Mouse (Mus musculus): ENCODE measurements around the gene Snx18. TPM values are rescaled to one million over a fixed set of nuclear protein-coding genes. Genes with fewer than 3 reads are reported as not detected.

Gene Snx18
- polyA plus RNA-seq, 1 experiment = 17.0 TPM

DNA sequence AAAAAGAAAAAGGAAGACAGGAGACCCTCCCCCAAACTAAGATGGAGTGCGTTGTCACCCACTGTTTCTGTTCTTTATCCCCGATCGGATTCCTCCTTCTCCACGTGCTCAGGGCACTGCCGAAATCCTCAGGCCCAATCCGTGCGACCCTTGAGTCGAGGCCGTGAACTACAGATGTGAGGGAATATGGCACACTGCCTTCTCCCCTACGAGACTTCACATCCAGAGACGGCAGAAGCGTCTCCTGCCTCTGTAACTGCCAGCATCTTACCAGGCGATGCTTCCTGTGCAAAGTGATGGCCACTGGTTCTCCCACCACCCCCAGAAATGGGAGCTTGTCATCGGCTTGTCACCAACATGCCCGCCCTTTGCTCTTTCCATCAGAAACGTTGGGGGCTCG, 24.7 kb downstream of the Snx18 start:
- Histone ChIP-seq H3K27me3 (ENCODE audit: control insufficient read depth, insufficient read depth, low read length) (no peaks in the 10 kb centered on the region), H3K4me1 (ENCODE audit: control insufficient read depth, insufficient read depth, low read length) (peaks cover 36% of the 10 kb centered on the region), H3K4me3 (replicated peaks; ENCODE audit: insufficient read depth, low read depth, low read length) (no peak overlapping the region), H3K27ac (ENCODE audit: insufficient read depth, low read length) (no peak overlapping the region)
- no peak for TF ChIP-seq CTCF (IDR thresholded peaks at IDR 0.05; ENCODE audit: borderline replicate concordance, insufficient read depth, low read depth, low read length)
- TF ChIP-seq POLR2A (IDR thresholded peaks at IDR 0.05; ENCODE audit: borderline replicate concordance, insufficient read depth, low read length) = no peak
- no peak for DNase-seq
- WGBS = 88% methylated on average over 17 of the region's 17 CpGs

DNA sequence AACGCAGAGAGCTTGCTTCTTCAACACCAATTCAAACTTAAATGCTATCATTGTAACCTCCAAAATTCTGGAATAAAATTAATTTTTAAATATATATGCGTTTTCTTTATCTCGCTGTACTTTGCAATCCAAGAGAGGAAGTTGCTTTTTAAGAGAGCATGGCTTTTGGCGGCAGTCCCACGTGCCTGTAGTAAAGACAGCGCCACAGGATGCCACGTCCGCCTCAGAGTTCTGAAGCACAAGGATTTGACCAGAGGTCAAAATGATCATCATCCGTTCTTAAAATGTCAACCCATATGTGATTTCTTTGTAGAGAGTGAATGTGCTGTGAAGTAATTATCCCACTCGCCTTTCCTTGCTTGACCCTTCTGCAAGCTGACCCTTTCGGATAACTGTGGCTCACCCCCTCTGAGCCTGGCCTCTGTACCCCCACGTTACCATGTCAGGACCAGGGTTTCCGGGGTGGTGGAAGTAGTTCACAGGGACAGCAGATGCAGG, 25.6 kb downstream of the Snx18 start:
- DNase-seq = no peak
- Histone ChIP-seq H3K4me3 (replicated peaks; ENCODE audit: insufficient read depth, low read depth, low read length) (no peak overlapping the region), H3K27ac (ENCODE audit: insufficient read depth, low read length) (no peak overlapping the region), H3K27me3 (ENCODE audit: control insufficient read depth, insufficient read depth, low read length) (no peaks in the 10 kb centered on the region), H3K4me1 (ENCODE audit: control insufficient read depth, insufficient read depth, low read length) (peaks cover 30% of the 10 kb centered on the region)
- 78% methylated on average over 13 of the region's 13 CpGs for WGBS
- TF ChIP-seq POLR2A (IDR thresholded peaks at IDR 0.05; ENCODE audit: borderline replicate concordance, insufficient read depth, low read length) = no peak
- no peak for TF ChIP-seq CTCF (IDR thresholded peaks at IDR 0.05; ENCODE audit: borderline replicate concordance, insufficient read depth, low read depth, low read length)

DNA sequence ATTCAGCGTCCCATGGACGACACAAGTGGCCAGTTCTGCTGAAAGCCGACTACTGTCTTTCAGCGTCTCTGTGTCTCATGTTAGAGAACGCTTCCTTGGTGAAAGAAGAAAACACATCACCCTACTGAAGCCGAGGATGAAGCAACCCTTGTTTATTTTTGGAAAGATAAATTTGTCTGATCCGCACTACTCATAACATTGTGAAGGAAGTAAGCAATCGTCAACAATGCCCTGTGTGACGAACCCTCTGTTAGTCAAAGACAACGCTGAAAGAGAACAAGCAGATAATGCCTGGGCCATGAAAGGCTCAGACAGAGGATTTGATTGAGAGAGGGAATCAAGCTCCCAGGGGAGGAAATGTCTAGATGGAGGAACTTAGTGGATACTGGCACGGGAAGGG, 27.0 kb downstream of the Snx18 start:
- DNase-seq = no peak
- Histone ChIP-seq H3K27ac (ENCODE audit: insufficient read depth, low read length) (no peak overlapping the region), H3K4me1 (ENCODE audit: control insufficient read depth, insufficient read depth, low read length) (peaks cover 21% of the 10 kb centered on the region), H3K4me3 (replicated peaks; ENCODE audit: insufficient read depth, low read depth, low read length) (no peak overlapping the region), H3K27me3 (ENCODE audit: control insufficient read depth, insufficient read depth, low read length) (no peaks in the 10 kb centered on the region)
- 90% methylated on average over 11 of the region's 11 CpGs for WGBS
- TF ChIP-seq POLR2A (IDR thresholded peaks at IDR 0.05; ENCODE audit: borderline replicate concordance, insufficient read depth, low read length) (no peak), CTCF (IDR thresholded peaks at IDR 0.05; ENCODE audit: borderline replicate concordance, insufficient read depth, low read depth, low read length) (no peak)

DNA sequence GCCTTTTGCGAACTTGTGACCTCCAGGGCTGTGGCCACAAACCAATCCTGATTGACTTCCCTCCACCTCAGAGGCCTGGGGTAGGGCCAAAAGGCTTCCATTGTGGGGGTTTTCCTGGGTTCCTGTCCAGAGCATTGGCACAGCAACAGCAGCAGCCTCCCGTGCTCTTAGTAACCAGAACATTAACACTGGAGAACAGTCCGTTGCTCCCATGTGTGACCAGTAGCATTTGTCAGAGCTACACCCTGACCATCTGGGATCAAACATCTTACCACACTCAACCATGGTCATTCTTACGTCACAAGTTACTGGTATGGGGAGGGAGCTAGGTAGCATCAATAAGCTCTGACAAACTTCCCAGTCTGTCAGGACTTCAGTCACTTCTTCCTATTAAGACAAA, 28.1 kb downstream of the Snx18 start:
- no peak for DNase-seq
- H3K4me1 ChIP-seq (ENCODE audit: control insufficient read depth, insufficient read depth, low read length) = peaks cover 10% of the 10 kb centered on the region
- 70% methylated on average over 4 of the region's 4 CpGs for WGBS
- TF ChIP-seq CTCF (IDR thresholded peaks at IDR 0.05; ENCODE audit: borderline replicate concordance, insufficient read depth, low read depth, low read length) (no peak), POLR2A (IDR thresholded peaks at IDR 0.05; ENCODE audit: borderline replicate concordance, insufficient read depth, low read length) (no peak)
- no peaks in the 10 kb centered on the region for H3K27me3 ChIP-seq (ENCODE audit: control insufficient read depth, insufficient read depth, low read length)
- H3K27ac ChIP-seq (ENCODE audit: insufficient read depth, low read length) = no peak overlapping the region
- H3K4me3 ChIP-seq (replicated peaks; ENCODE audit: insufficient read depth, low read depth, low read length) = no peak overlapping the region

DNA sequence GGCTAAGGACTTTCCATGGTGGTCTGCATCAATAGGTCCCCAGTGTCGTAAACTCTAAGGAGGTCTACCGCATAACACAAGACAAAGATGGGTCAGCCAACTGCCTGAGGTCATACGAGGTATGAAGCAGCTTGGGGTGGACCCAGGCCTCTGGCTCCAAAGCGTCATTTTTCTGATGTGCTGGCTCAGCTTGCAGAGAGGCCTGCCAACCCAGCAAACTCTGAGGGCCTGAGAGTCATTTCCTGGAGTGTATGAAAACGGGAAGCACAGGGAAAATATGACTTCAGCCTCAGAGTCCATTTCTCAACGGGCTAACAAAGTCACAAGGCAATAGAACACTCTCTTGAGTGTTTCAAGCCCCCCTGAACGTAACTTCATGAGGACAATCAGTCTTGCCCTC, 28.9 kb downstream of the Snx18 start:
- no peak overlapping the region for H3K27ac ChIP-seq (ENCODE audit: insufficient read depth, low read length)
- WGBS = 32% methylated on average over 7 of the region's 7 CpGs
- H3K27me3 ChIP-seq (ENCODE audit: control insufficient read depth, insufficient read depth, low read length) = no peaks in the 10 kb centered on the region
- DNase-seq = no peak
- TF ChIP-seq CTCF (IDR thresholded peaks at IDR 0.05; ENCODE audit: borderline replicate concordance, insufficient read depth, low read depth, low read length) = no peak
- TF ChIP-seq POLR2A (IDR thresholded peaks at IDR 0.05; ENCODE audit: borderline replicate concordance, insufficient read depth, low read length) = no peak
- H3K4me3 ChIP-seq (replicated peaks; ENCODE audit: insufficient read depth, low read depth, low read length) = no peak overlapping the region
- H3K4me1 ChIP-seq (ENCODE audit: control insufficient read depth, insufficient read depth, low read length) = peaks cover 8% of the 10 kb centered on the region

DNA sequence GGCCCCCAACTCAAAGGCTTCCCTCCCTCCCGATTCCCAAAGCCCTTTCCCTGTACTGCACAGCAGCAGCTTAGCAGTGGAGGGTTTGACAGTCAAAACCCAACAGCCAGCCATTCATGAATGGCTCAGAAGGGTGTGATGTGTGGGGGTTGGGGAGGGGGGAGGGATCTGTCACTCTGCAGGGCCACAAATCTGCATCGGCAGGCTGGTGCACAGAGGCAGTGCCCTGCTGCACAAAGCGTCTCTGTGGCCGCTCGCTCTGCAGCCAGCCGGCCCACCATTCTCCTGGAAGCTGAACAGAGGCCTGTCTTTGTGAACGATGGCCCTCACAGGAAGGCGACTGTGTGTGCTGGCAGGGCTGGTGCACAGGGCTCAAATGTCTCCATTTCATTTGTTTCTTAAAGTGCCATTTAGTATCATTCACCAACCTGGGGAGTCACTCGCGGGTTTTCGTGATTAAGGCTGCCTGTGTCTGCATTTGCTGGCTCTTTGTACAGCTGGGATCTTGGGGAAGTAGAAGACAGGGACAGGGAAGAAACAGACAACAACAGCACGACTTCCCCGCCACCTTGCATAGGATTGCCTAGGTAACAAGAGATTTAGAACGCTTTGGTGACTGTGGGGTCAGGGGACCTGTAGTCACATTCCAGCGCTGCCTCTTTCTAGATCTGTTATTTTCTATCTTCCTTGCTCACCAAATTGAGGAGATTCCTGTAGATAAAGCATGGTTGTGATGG, 31.0 kb downstream of the Snx18 start:
- no peak for TF ChIP-seq POLR2A (IDR thresholded peaks at IDR 0.05; ENCODE audit: borderline replicate concordance, insufficient read depth, low read length)
- Histone ChIP-seq H3K27me3 (ENCODE audit: control insufficient read depth, insufficient read depth, low read length) (no peaks in the 10 kb centered on the region), H3K4me3 (replicated peaks; ENCODE audit: insufficient read depth, low read depth, low read length) (no peak overlapping the region), H3K27ac (ENCODE audit: insufficient read depth, low read length) (no peak overlapping the region), H3K4me1 (ENCODE audit: control insufficient read depth, insufficient read depth, low read length) (peaks cover 5% of the 10 kb centered on the region)
- 64% methylated on average over 15 of the region's 15 CpGs for WGBS
- DNase-seq = peak; percentile 13 to 49

DNA sequence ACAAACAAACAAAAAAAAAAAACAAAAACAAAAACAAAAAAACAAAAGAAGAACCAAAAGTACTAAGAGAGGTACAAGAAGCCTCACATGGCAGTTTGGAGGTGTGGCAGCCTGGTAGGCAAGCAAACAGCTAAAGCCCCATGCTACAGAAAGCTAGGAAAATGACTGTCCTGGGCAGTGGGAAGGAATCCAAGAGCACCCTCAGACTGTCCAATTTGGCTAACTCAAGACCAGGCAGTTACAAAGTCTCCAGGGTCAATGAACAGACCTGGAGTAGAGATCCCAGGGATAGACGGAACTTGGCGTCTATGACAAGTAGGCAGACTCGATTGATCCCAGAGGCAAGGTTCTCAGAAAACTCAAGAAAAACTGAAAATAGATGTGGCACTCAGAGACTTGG, 32.8 kb downstream of the Snx18 start:
- DNase-seq = no peak
- Histone ChIP-seq H3K4me1 (ENCODE audit: control insufficient read depth, insufficient read depth, low read length) (peaks cover 5% of the 10 kb centered on the region), H3K4me3 (replicated peaks; ENCODE audit: insufficient read depth, low read depth, low read length) (no peak overlapping the region), H3K27ac (ENCODE audit: insufficient read depth, low read length) (no peak overlapping the region), H3K27me3 (ENCODE audit: control insufficient read depth, insufficient read depth, low read length) (no peaks in the 10 kb centered on the region)
- no peak for TF ChIP-seq CTCF (IDR thresholded peaks at IDR 0.05; ENCODE audit: borderline replicate concordance, insufficient read depth, low read depth, low read length)
- TF ChIP-seq POLR2A (IDR thresholded peaks at IDR 0.05; ENCODE audit: borderline replicate concordance, insufficient read depth, low read length) = no peak
- WGBS = 77% methylated on average over 3 of the region's 3 CpGs

DNA sequence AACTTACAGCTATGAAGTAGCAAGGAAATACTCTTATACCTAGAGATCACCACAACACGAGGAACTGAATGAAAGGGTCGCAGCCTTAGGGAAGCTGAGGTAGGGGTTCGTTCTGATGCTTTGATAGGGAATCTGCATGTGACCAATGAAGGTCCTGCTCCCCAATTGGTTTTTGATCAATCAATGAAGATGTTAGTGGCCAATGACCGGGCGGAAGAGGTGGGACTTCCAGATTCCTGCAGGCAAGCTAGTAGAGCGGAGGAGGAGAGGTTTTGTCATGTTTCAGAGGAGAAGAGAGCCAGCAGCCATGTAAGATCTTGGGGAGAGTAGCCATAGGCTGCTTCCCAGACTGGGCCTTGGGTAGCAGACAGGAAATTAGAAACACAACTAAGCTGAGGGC, 33.9 kb downstream of the Snx18 start:
- DNase-seq = no peak
- H3K27ac ChIP-seq (ENCODE audit: insufficient read depth, low read length) = no peak overlapping the region
- 88% methylated on average over 6 of the region's 6 CpGs for WGBS
- H3K4me3 ChIP-seq (replicated peaks; ENCODE audit: insufficient read depth, low read depth, low read length) = no peak overlapping the region
- TF ChIP-seq POLR2A (IDR thresholded peaks at IDR 0.05; ENCODE audit: borderline replicate concordance, insufficient read depth, low read length) (no peak), CTCF (IDR thresholded peaks at IDR 0.05; ENCODE audit: borderline replicate concordance, insufficient read depth, low read depth, low read length) (no peak)
- no peaks in the 10 kb centered on the region for H3K27me3 ChIP-seq (ENCODE audit: control insufficient read depth, insufficient read depth, low read length)
- H3K4me1 ChIP-seq (ENCODE audit: control insufficient read depth, insufficient read depth, low read length) = peaks cover 2% of the 10 kb centered on the region

All from cerebellum, adult 2 months (tissue).